Mouse (Mus musculus): Measurements from ENCODE around the gene Fryl.
A peak's percentile ranks its signal among the peaks of the same experiment; 100 is the strongest.

Gene Fryl

DNA sequence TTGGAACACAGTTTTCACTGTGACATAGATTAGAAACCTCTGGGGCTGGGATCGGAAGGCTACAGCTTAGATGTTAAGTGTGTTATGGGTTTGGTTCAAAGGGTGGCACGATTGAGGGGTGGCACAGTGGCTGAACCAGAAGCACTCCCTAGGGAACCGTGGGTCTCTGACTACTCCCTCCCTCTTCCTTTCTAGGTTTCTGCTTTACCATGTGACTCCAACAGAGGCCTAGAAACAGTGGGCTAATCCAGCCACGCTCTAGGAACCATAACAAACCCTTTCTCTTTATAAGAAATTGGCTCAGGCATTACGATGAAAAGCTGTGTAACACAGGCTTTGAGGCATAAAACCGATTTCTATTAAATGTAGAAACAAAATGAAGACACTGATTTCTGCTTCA, 98.9 kb downstream of the Fryl start:
- DNase-seq (ENCODE audit: low spot score) = no peak

GRCm38 (mm10) chr5:73157009-73157408, 99.4 kb downstream of the Fryl start:
- DNase-seq (ENCODE audit: low spot score) = no peak

DNA sequence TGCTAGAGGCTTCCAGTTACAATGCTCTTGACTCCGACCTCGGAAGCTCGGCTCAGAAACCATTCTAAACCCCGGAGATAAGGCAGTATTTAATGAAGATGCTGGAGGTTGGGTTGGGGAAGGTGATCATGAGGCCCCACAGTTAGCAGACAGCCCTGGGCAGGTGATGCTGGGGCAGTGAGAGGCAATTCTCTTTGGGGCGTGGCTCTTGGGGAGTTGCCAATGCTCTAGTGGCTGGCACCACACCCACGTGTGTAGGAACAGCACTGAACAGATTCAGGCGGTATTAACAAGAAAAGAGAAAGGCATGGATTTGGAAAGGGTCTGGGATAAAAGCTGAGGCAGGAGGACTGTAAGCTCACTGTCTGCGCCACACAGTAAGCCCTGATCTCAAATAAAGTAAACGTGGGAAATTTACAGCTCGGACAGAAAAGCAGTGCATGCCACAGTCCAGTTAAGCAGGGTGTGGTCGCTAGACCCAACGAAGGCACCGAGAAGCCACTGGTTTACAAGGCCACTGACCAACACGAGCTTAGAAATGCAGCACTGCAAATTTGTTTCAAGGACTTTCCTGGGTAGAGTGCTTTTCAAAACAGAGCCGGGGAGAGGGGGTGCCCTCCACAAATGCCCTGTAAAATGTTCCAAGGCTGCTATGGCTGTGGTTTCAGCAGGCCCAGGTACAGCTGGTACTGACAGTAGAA, 100.0 kb downstream of the Fryl start:
- DNase-seq (ENCODE audit: low spot score) = peak; percentile 54

- no peak for DNase-seq (ENCODE audit: low spot score)
Measured at GRCm38 (mm10) chr5:73153802-73154465, 102.5 kb downstream of the Fryl start.

DNA sequence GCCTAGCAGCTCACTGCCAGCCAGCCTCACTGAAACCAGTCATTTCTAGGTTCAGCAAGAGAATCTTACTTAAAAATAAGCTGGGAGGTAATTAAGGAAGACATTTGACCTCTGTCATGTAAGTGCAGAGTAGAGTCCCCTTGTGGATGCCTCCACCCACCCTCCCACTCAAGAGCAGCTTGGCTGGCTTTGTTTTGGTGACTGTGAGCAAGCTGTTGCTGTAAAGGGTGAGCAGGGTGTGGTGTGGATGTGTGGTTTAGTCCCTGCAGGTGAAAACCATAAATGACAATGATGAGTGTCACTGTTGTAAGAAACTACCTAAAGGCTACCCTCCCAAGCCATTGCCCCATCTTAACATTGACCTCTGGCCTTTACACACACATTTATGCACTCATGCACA, 104.2 kb downstream of the Fryl start:
- no peak for DNase-seq (ENCODE audit: low spot score)

- DNase-seq (ENCODE audit: low spot score) = no peak
Measured at GRCm38 (mm10) chr5:73150877-73151445, 105.5 kb downstream of the Fryl start.

- no peak for DNase-seq (ENCODE audit: low spot score)
Measured at GRCm38 (mm10) chr5:73144987-73145386, 111.4 kb downstream of the Fryl start.

DNA sequence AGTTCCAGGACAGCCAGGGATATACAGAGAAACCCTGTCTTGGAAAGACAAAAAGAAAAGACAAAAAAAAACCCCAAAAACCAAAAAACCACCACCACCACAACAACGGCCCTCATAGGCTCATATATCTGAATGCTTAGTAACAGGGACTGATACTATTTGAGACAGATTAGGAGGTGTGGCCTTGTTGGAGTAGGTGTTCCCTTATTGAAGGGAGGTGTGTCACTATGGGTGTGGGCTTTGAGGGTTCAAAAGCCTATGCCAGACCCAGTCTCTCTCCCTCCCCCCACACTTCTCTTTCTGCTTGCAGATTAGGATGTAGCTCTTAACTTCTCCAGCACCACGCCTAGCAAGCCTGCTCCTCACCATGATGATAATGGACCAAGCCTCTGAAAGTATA, 114.7 kb downstream of the Fryl start:
- no peak for DNase-seq (ENCODE audit: low spot score)

DNA sequence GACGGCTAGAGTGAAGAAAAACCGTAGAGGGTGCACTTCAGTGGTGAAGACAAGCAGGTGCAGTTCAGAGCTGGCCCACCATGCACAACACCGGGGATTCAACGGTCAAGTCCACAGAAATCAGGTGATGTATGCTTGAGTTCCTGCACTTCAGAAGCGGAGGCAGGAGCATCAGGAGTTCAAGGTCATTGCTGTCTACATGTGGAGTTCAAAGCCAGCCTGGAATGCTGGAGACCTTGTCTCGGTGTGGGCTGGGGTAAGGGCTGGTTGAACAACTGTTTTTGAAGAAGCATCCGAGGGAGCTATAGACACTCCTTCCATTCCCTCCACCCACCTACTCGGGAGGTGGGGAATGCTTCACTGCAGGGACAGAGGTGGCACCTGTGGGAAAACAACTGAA, 115.3 kb downstream of the Fryl start:
- no peak for DNase-seq (ENCODE audit: low spot score)

GRCm38 (mm10) chr5:73137561-73137960, 118.9 kb downstream of the Fryl start:
- DNase-seq (ENCODE audit: low spot score) = no peak

GRCm38 (mm10) chr5:73135959-73136358, 120.5 kb downstream of the Fryl start:
- DNase-seq (ENCODE audit: low spot score) = no peak

DNA sequence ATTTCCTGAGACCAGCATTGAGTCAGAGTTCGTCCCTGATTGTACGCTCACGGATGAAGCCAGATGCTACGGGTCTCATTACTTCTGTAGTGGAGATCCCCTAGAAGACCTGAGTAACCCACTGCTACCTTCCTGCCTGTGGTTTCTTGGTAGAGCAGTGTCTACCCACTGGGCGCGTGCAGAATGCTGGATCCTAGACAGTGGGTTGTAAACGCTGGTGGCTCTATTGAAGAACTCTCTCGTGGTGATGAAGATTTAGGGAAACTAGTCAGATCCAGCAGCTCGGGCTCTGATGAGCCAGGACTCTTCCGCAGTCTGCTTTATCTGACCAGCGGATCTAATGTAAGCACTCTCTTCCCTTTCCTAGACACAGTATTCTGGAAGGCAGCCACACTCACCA, 121.3 kb downstream of the Fryl start:
- DNase-seq (ENCODE audit: low spot score) = no peak

- peak; percentile 44 for DNase-seq (ENCODE audit: low spot score)
Measured at GRCm38 (mm10) chr5:73133833-73134185, 122.6 kb downstream of the Fryl start.

GRCm38 (mm10) chr5:73132998-73133832, 123.2 kb downstream of the Fryl start:
- DNase-seq (ENCODE audit: low spot score) = no peak

DNA sequence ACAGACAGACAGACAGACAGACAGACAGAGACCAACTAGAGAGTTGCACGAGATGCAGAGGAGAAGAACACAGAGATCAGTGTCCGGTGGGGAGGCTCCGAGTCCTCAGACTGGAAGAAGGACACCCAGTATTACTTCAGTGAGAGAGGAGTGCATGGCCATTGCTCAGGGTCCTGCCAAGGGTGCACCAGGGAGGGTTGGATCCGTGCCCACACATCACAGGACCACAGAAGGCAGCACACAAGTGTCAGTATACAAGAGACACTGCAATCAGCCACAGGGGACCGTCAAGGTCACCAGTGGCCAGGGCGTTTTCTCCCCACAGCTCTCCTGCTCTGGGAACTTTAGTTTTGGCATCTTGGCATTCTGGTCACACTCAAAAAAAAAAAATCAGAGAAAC, 125.4 kb downstream of the Fryl start:
- DNase-seq (ENCODE audit: low spot score) = no peak

DNA sequence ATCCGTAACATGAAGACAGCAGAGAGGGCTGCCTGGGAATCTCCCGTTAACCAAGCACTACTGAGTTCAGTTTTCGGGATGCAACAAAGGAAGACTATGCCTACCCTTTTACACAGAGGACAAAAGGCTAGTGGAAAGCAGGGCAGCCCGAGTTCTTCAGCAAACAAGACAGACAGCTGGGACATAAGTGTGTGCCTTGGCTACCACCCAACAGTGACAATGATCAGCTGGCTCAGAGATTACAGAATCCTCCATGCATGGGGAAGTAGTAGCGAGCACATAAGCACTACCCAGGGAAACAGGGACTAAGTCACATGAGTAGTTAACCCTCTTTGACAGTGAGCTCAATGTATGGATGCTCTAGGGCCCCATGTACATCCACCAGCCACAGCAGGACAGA, 126.5 kb downstream of the Fryl start:
- DNase-seq (ENCODE audit: low spot score) = no peak

GRCm38 (mm10) chr5:73119969-73120725, 136.3 kb downstream of the Fryl start:
- DNase-seq (ENCODE audit: low spot score) = no peak

- no peak for DNase-seq (ENCODE audit: low spot score)
Measured at GRCm38 (mm10) chr5:73119524-73119923, 136.9 kb downstream of the Fryl start.

- no peak for DNase-seq (ENCODE audit: low spot score)
Measured at GRCm38 (mm10) chr5:73118786-73119185, 137.6 kb downstream of the Fryl start.

DNA sequence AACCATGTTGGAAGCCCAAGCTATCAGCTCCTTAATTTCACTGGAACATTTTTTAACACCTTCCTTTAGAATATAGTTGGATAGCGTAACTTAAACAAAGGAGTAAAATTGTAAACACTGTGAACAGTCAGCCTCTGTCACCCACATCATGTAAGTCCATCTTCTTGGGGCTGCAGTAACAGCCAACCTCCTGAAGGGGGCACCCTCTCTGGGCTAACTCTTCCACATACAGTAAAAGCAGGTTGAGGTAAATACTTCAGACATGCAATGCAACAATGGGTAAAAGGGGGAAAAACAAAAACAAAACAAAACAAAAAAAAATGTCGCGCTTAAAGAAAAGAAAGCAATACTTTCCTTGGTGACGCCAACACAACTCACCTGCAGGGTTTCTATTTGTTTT, 141.5 kb downstream of the Fryl start:
- no peak for DNase-seq (ENCODE audit: low spot score)

DNA sequence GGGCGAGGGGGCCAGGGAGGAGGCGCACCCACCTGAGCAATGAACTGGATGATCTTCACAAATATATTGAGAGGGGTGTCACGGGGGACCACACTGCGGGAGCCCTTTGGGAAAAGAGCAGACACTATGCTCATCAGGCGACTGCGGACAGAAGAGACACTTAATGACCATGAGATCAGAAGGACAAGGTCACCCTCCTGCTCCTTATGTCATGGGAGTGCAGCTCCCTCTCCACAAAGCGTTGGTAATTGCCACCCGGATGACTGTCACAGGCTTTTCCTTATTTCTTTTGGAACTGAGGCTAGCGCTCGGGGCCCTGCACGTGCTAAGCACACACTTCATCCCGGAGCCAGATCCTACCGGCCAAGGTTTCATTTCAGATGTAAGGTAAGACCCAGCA, 144.1 kb downstream of the Fryl start:
- no peak for DNase-seq (ENCODE audit: low spot score)

DNA sequence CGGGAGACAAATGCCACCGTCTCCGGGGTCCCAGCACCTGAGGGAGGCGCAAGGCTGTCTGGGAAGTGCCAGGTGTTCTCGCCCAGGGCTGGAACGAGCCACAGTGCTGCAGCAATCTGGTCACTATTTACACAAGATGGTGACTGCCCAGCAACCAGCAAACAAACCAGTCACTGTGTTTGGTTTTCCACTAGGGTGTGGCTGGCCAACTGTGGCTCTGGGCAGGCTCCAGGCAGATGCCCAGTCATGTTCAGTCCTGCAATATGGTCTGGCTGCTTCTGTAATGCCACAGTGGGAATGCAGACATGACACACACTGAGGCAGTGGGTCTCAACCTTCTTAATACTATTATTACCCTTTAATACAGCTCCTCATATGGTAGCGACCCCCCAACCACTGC, 152.8 kb downstream of the Fryl start:
- DNase-seq (ENCODE audit: low spot score) = peak; percentile 72
